Mouse (Mus musculus) natural killer cell, adult 2 months (primary cell): ENCODE data around the gene Zbtb12.
"Not testable (repeated sequence)": the region's sequence is repeated elsewhere in the genome, so short reads cannot be mapped to it uniquely, and the experiment has no call there.

Experiments
- DNase-seq, 2 experiments: peaks; one replicate each; pipeline ENCODE4 v3.0.0; 2022; ENCODE audit warnings: low spot score in 2 of 2

Gene Zbtb12

GRCm38 (mm10) chr17:34879336-34879879 lies at the start of gene Zbtb12:
TSS of gene Zbtb12 (plus strand) at chr17:34879483.
- no peak for DNase-seq

- DNase-seq, result not testable (repeated sequence)
These were observed 48.5 kb upstream of the Zbtb12 start for GRCm38 (mm10) chr17:34830776-34831175.

GRCm38 (mm10) chr17:34836155-34836855 lies 43.0 kb upstream of the Zbtb12 start:
- no peak for DNase-seq

- DNase-seq, result peak; percentile 92 to 95
These were observed 42.4 kb upstream of the Zbtb12 start, which contains the start of the genes Stk19 and Dxo for GRCm38 (mm10) chr17:34836856-34837221. TSS of gene Stk19 (minus strand) at chr17:34836945. TSS of gene Dxo (plus strand) at chr17:34837019.

- DNase-seq, result no peak
These were observed 41.6 kb upstream of the Zbtb12 start for GRCm38 (mm10) chr17:34837464-34838324.

GRCm38 (mm10) chr17:34838785-34839184 lies 40.5 kb upstream of the Zbtb12 start:
- no peak for DNase-seq

GRCm38 (mm10) chr17:34840736-34841307 lies 38.5 kb upstream of the Zbtb12 start:
- DNase-seq, result no peak

- no peak for DNase-seq
These were observed 34.4 kb upstream of the Zbtb12 start for GRCm38 (mm10) chr17:34844884-34845283.

- no peak for DNase-seq
These were observed 32.1 kb upstream of the Zbtb12 start for GRCm38 (mm10) chr17:34847192-34847591.

GRCm38 (mm10) chr17:34847615-34848014 lies 31.7 kb upstream of the Zbtb12 start:
- DNase-seq, result no peak

- DNase-seq, result peak; percentile 96 to 98
These were observed 29.4 kb upstream of the Zbtb12 start, which contains the start of the genes Skiv2l and Nelfe for GRCm38 (mm10) chr17:34849722-34850516. TSS of gene Skiv2l (minus strand) at chr17:34850210. TSS of gene Nelfe (plus strand) at chr17:34850391.

GRCm38 (mm10) chr17:34850517-34851125 lies 28.7 kb upstream of the Zbtb12 start:
- no peak for DNase-seq

- no peak for DNase-seq
These were observed 25.8 kb upstream of the Zbtb12 start for GRCm38 (mm10) chr17:34853511-34853910.

- no peak for DNase-seq
These were observed 24.5 kb upstream of the Zbtb12 start for GRCm38 (mm10) chr17:34854761-34855160.

- peak; percentile 42 to 59 for DNase-seq
These were observed 23.5 kb upstream of the Zbtb12 start for GRCm38 (mm10) chr17:34855825-34856224.

GRCm38 (mm10) chr17:34858670-34859069 lies 20.6 kb upstream of the Zbtb12 start:
- no peak for DNase-seq

- DNase-seq, result no peak
These were observed 18.8 kb upstream of the Zbtb12 start for GRCm38 (mm10) chr17:34860514-34860913.

GRCm38 (mm10) chr17:34861704-34862415 lies 17.4 kb upstream of the Zbtb12 start:
- no peak for DNase-seq

GRCm38 (mm10) chr17:34862416-34863081 lies 16.7 kb upstream of the Zbtb12 start, which contains the start of gene Cfb:
TSS of gene Cfb (minus strand) at chr17:34862518.
- DNase-seq, result no peak
